In genomic region chr5:43102000-43102459, GRCm38 (mm10) we compare ENCODE assay signal across 15 mouse cellular contexts.
DNase-seq lines count a peak whose midpoint lies in the region; ATAC-seq lines count a peak whose summit lies in the region.
"Had no signal": no experiment of that assay in that cellular context is flagged by ENCODE, and none has a peak within 500 bp of the region (broad histone marks: within the 10 kb centered on the region; RNA-seq: fewer than 3 reads in every experiment).

No protein-coding gene starts in this region.

- no peaks in the 10 kb centered on the region for H3K27me3 ChIP-seq in hindbrain, embryonic 11.5 days (ENCODE audit: control insufficient read depth, insufficient read depth, low read length)
- H3K27me3 ChIP-seq in hindbrain, embryonic 16.5 days (replicated peaks; ENCODE audit: control insufficient read depth, insufficient read depth, low read length): no peaks in the 10 kb centered on the region
- no peaks in the 10 kb centered on the region for H3K27me3 ChIP-seq in neural tube, embryonic 12.5 days (replicated peaks)
- H3K27me3 ChIP-seq in neural tube, embryonic 15.5 days (replicated peaks): no peaks in the 10 kb centered on the region
- no peaks in the 10 kb centered on the region for H3K27me3 ChIP-seq in neural tube, embryonic 14.5 days (ENCODE audit: control insufficient read depth, insufficient read depth, low read length)
- H3K27me3 ChIP-seq: liver, embryonic 13.5 days; megakaryocyte, embryonic 14.5 days had no signal

- H3K36me3 ChIP-seq in hindbrain, embryonic 11.5 days (ENCODE audit: control insufficient read depth, insufficient read depth, low read length): no peaks in the 10 kb centered on the region
- no peaks in the 10 kb centered on the region for H3K36me3 ChIP-seq in hindbrain, embryonic 16.5 days (ENCODE audit: control insufficient read depth, insufficient read depth, low read length)
- no peaks in the 10 kb centered on the region for H3K36me3 ChIP-seq in neural tube, embryonic 12.5 days
- H3K36me3 ChIP-seq in neural tube, embryonic 15.5 days: no peaks in the 10 kb centered on the region
- H3K36me3 ChIP-seq in neural tube, embryonic 14.5 days (ENCODE audit: control insufficient read depth, insufficient read depth, low read length): no peaks in the 10 kb centered on the region
- H3K36me3 ChIP-seq: liver, embryonic 13.5 days had no signal

- no peaks in the 10 kb centered on the region for H3K4me1 ChIP-seq in hindbrain, embryonic 11.5 days (replicated peaks; ENCODE audit: control insufficient read depth, insufficient read depth, low read length)
- peaks cover 3% of the 10 kb centered on the region for H3K4me1 ChIP-seq in hindbrain, embryonic 16.5 days (ENCODE audit: control insufficient read depth, insufficient read depth, low read depth, low read length)
- H3K4me1 ChIP-seq in neural tube, embryonic 12.5 days: 0 out of 2 replicates have a peak, but pooled peaks cover 2% of the 10 kb centered on the region
- H3K4me1 ChIP-seq in neural tube, embryonic 15.5 days: 0 out of 2 replicates have a peak, but pooled peaks cover 3% of the 10 kb centered on the region
- H3K4me1 ChIP-seq in neural tube, embryonic 14.5 days (ENCODE audit: control insufficient read depth, insufficient read depth, low read length): no peaks in the 10 kb centered on the region
- H3K4me1 ChIP-seq: liver, embryonic 13.5 days had no signal

- H3K4me3 ChIP-seq in hindbrain, embryonic 11.5 days (ENCODE audit: low read depth, low read length): no peak overlapping the region
- H3K4me3 ChIP-seq in hindbrain, embryonic 16.5 days (ENCODE audit: low read length): no peak overlapping the region
- no peak overlapping the region for H3K4me3 ChIP-seq in neural tube, embryonic 12.5 days
- H3K4me3 ChIP-seq in neural tube, embryonic 15.5 days (replicated peaks): no peak overlapping the region
- H3K4me3 ChIP-seq in neural tube, embryonic 14.5 days (ENCODE audit: low read depth, low read length): no peak overlapping the region
- H3K4me3 ChIP-seq: heart, adult 2 months; liver, embryonic 13.5 days; megakaryocyte, embryonic 14.5 days had no signal

- no peak overlapping the region for H3K9ac ChIP-seq in hindbrain, embryonic 11.5 days (ENCODE audit: low read depth, low read length)
- no peak overlapping the region for H3K9ac ChIP-seq in hindbrain, embryonic 16.5 days (ENCODE audit: low read depth, low read length)
- no peak overlapping the region for H3K9ac ChIP-seq in neural tube, embryonic 12.5 days
- H3K9ac ChIP-seq in neural tube, embryonic 15.5 days (replicated peaks): no peak overlapping the region
- no peak overlapping the region for H3K9ac ChIP-seq in neural tube, embryonic 14.5 days (replicated peaks; ENCODE audit: low read depth, low read length)
- H3K9ac ChIP-seq: forebrain, postnatal 0 days; liver, embryonic 13.5 days had no signal

- no peak overlapping the region for H3K4me2 ChIP-seq in hindbrain, embryonic 11.5 days (replicated peaks; ENCODE audit: low read depth, low read length)
- no peak overlapping the region for H3K4me2 ChIP-seq in hindbrain, embryonic 16.5 days (ENCODE audit: low read length)
- H3K4me2 ChIP-seq in neural tube, embryonic 12.5 days (replicated peaks): no peak overlapping the region
- no peak overlapping the region for H3K4me2 ChIP-seq in neural tube, embryonic 15.5 days
- no peak overlapping the region for H3K4me2 ChIP-seq in neural tube, embryonic 14.5 days (ENCODE audit: low read depth, low read length)
- H3K4me2 ChIP-seq: liver, embryonic 13.5 days had no signal

- WGBS in hindbrain, embryonic 11.5 days: 47% methylated on average over 4 of the region's 4 CpGs
- 23% methylated on average over 4 of the region's 4 CpGs for WGBS in hindbrain, embryonic 16.5 days
- 39% methylated on average over 4 of the region's 4 CpGs for WGBS in neural tube, embryonic 12.5 days
- WGBS in neural tube, embryonic 15.5 days: 26% methylated on average over 4 of the region's 4 CpGs
- 19% methylated on average over 4 of the region's 4 CpGs for WGBS in neural tube, embryonic 14.5 days

- H3K9me3 ChIP-seq in hindbrain, embryonic 11.5 days (ENCODE audit: control insufficient read depth, low read length): no peaks in the 10 kb centered on the region
- no peaks in the 10 kb centered on the region for H3K9me3 ChIP-seq in hindbrain, embryonic 16.5 days (ENCODE audit: control insufficient read depth, low read length)
- no peaks in the 10 kb centered on the region for H3K9me3 ChIP-seq in neural tube, embryonic 12.5 days
- H3K9me3 ChIP-seq in neural tube, embryonic 15.5 days (replicated peaks): no peaks in the 10 kb centered on the region
- no peaks in the 10 kb centered on the region for H3K9me3 ChIP-seq in neural tube, embryonic 14.5 days (ENCODE audit: control insufficient read depth, low read length)
- H3K9me3 ChIP-seq: liver, embryonic 13.5 days; megakaryocyte, embryonic 14.5 days had no signal

- H3K27ac ChIP-seq in hindbrain, embryonic 11.5 days (ENCODE audit: low read depth, low read length): no peak overlapping the region
- H3K27ac ChIP-seq in hindbrain, embryonic 16.5 days (ENCODE audit: low read depth, low read length): no peak overlapping the region
- H3K27ac ChIP-seq in neural tube, embryonic 12.5 days: no peak overlapping the region
- no peak overlapping the region for H3K27ac ChIP-seq in neural tube, embryonic 15.5 days (replicated peaks)
- no peak overlapping the region for H3K27ac ChIP-seq in neural tube, embryonic 14.5 days (ENCODE audit: low read depth, low read length)
- H3K27ac ChIP-seq: heart, adult 2 months; kidney, postnatal 0 days; liver, embryonic 13.5 days had no signal

- no peak for DNase-seq in cerebellum, adult 8-10 months
- no peak for DNase-seq in hindbrain, embryonic 11.5 days (ENCODE audit: low spot score)
- no peak for DNase-seq in spleen, postnatal 10 days (ENCODE audit: low spot score in 2 of 2)
- DNase-seq: forebrain, postnatal 0 days; heart, adult 2 months; liver, embryonic 13.5 days; spleen, adult 18-20 months had no signal

- peak; percentile 45; the same call in 1 of the 2 replicates for ATAC-seq in cerebellum, adult (ENCODE audit: insufficient number of reproducible peaks, low FRiP score, low TSS enrichment)
- ATAC-seq in hindbrain, embryonic 11.5 days (ENCODE audit: low FRiP score): peak; percentile 66
- no peak; the same call in 1 of the 2 replicates for ATAC-seq in hindbrain, embryonic 16.5 days
- peak; percentile 44; the same call in 1 of the 2 replicates for ATAC-seq in neural tube, embryonic 12.5 days (ENCODE audit: low FRiP score, low read depth)
- ATAC-seq in neural tube, embryonic 15.5 days (ENCODE audit: low FRiP score): no peak
- peak; percentile 61; the same call in 1 of the 2 replicates for ATAC-seq in neural tube, embryonic 14.5 days (ENCODE audit: low read depth)
- ATAC-seq: activated CD4-positive, CD25-positive, alpha-beta regulatory T cell, adult 4 months had no signal

Comparison
In these comparisons a context has a peak if more than half of its experiments do, and no peak if none do; other contexts are left out.
1. ATAC-seq: peak in cerebellum, adult (single experiment), hindbrain, embryonic 11.5 days (single experiment), neural tube, embryonic 12.5 days (single experiment) and neural tube, embryonic 14.5 days (single experiment); none in hindbrain, embryonic 16.5 days (single experiment) and neural tube, embryonic 15.5 days (single experiment).